Mouse (Mus musculus) C2C12 (cell line): ENCODE data around the gene Lcp2.

Experiments
- CTCF ChIP-seq: IDR thresholded peaks from one replicate; pipeline ENCODE4 v1.5.1; 2011; ENCODE audit not compliant: control insufficient read depth, insufficient read depth, insufficient read length
- FOSL1 ChIP-seq: IDR thresholded peaks from one replicate; pipeline ENCODE4 v1.8.0; 2011; ENCODE audit warnings: mild to moderate bottlenecking, low read length; ENCODE audit not compliant: poor library complexity, insufficient read depth, severe bottlenecking
- USF1 ChIP-seq: IDR thresholded peaks from one replicate; pipeline ENCODE4 v1.6.1; 2011; ENCODE audit warnings: low read depth, mild to moderate bottlenecking, control low read depth, moderate library complexity

DNA sequence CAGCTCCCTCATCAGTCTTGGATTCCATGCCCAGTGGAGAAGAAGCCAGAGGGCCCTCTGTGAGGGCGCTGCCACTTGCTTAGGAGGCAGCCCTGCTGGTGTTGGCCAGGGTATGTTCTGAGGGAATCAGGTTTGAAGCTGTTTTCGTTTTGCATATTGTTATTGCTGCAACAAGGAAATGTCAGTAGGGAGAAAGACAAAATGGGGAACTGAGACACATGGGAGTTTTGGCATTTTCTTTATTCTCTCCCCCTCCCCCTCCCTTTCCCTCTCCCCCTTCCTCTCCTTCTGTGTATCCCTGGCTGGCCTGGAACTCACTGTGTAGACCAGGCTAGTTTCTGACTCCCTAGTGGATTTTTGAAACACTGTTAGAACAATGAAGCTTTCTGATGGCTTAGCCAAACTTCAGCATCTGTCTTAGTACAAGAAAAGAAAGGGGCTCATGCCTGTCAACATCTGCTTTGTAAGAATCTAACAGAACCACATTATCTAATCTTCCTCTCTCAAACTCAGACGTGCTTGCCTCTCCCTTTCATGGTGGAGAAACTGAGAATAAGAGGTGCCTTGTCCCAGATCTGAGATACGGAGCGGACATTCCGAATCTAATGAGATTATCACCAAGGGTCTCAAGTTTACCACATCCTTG, 34.6 kb upstream of the Lcp2 start:
- TF ChIP-seq CTCF (no peak), USF1 (no peak), FOSL1 (no peak)
